Mouse (Mus musculus) layer of hippocampus, postnatal 25 days (tissue): Measurements from ENCODE around the gene Vmn1r32. TPM values are rescaled to one million over a fixed set of nuclear protein-coding genes. Genes with fewer than 3 reads are reported as not detected.
A peak's percentile ranks its signal among the peaks of the same experiment; 100 is the strongest.

Source experiments
- DNase-seq, 2 experiments: peaks; one replicate each; pipeline ENCODE4 v3.0.0; 2022; ENCODE audit warnings: mixed read lengths in 2 of 2, low spot score in 1 of 2; ENCODE audit errors: extremely low spot score in 1 of 2
- total RNA-seq, 2 experiments: library from RNA; stranded (reverse); gene quantifications; 2 replicates each; pipeline ENCODE4 v1.2.3; 2021

The Vmn1r32 gene
- total RNA-seq = not detected

- no peak for DNase-seq
Measured at GRCm38 (mm10) chr6:66559996-66560395, at the start of gene Vmn1r32. Gene Vmn1r32, minus strand, starts transcription at chr6:66560096.

GRCm38 (mm10) chr6:66595804-66596203 lies 35.9 kb upstream of the Vmn1r32 start:
- DNase-seq = no peak

GRCm38 (mm10) chr6:66535966-66536365 lies 23.9 kb downstream of the Vmn1r32 start:
- DNase-seq = no peak

GRCm38 (mm10) chr6:66535028-66535862 lies 24.7 kb downstream of the Vmn1r32 start, which contains the start of gene Mad2l1:
Gene Mad2l1, plus strand, starts transcription at chr6:66535390.
- DNase-seq = peak; percentile 81 to 83

- no peak for DNase-seq
Measured at GRCm38 (mm10) chr6:66534366-66534941, 25.4 kb downstream of the Vmn1r32 start.

- no peak for DNase-seq
Measured at GRCm38 (mm10) chr6:66533241-66533640, 26.7 kb downstream of the Vmn1r32 start.

- DNase-seq = no peak
Measured at GRCm38 (mm10) chr6:66528386-66528785, 31.5 kb downstream of the Vmn1r32 start.

- DNase-seq = no peak
Measured at GRCm38 (mm10) chr6:66516368-66516767, 43.5 kb downstream of the Vmn1r32 start.

Other genes with a start within 250 kb of the Vmn1r32 start
- 1 to 10 TPM; 5.7 to 5.9 TPM for gene Mad2l1, start 24.7 kb downstream of the Vmn1r32 start, total RNA-seq
- gene Vmn1r33, start 58.2 kb upstream of the Vmn1r32 start, total RNA-seq = not detected
- gene Vmn1r34, start 83.8 kb upstream of the Vmn1r32 start, total RNA-seq = not detected
- gene Vmn1r35, start 125.8 kb upstream of the Vmn1r32 start, total RNA-seq = not detected
- not detected for gene Vmn1r36, start 159.1 kb upstream of the Vmn1r32 start, total RNA-seq
- gene Vmn1r37, start 169.3 kb upstream of the Vmn1r32 start, total RNA-seq = not detected
- not detected for gene Vmn1r38, start 222.5 kb upstream of the Vmn1r32 start, total RNA-seq